Mouse (Mus musculus) lung, embryonic 14.5 days (tissue): Measurements from ENCODE around the gene Adar. TPM values are rescaled to one million over a fixed set of nuclear protein-coding genes. Genes with fewer than 3 reads are reported as not detected.
"Not testable (repeated sequence)": the region's sequence is repeated elsewhere in the genome, so short reads cannot be mapped to it uniquely, and the experiment has no call there.

Experiments
- ATAC-seq: fragments of 200-750 bp; cut with Nextera tagmentation; 2 replicates; pipeline ENCODE4 v1.8.0; 2017; ENCODE audit warnings: mild to moderate bottlenecking, moderate TSS enrichment, moderate library complexity; ENCODE audit not compliant: insufficient read depth
- DNase-seq: peaks from one replicate; pipeline ENCODE4 v3.0.0-alpha.2; 2015
- H3K27ac ChIP-seq: fragments of 300-500 bp; sonication (generic); 2 replicates; pipeline ENCODE4 v1.5.1; 2014; ENCODE audit warnings: low read depth, mild to moderate bottlenecking, moderate library complexity
- H3K27me3 ChIP-seq: fragments of 300-500 bp; sonication (generic); 2 replicates; pipeline ENCODE4 v1.6.1; 2014; ENCODE audit warnings: low read length, control low read depth; ENCODE audit not compliant: insufficient read depth
- H3K36me3 ChIP-seq: fragments of 300-500 bp; sonication (generic); 2 replicates; pipeline ENCODE4 v1.6.1; 2014; ENCODE audit warnings: control low read depth; ENCODE audit not compliant: insufficient read depth
- H3K4me1 ChIP-seq: fragments of 300-500 bp; sonication (generic); 2 replicates; pipeline ENCODE4 v1.6.1; 2014; ENCODE audit warnings: antibody characterized with exemption, control low read depth; ENCODE audit not compliant: insufficient read depth
- H3K4me2 ChIP-seq: fragments of 300-500 bp; sonication (generic); 2 replicates; pipeline ENCODE4 v1.6.1; 2014; ENCODE audit warnings: mild to moderate bottlenecking
- H3K4me3 ChIP-seq: fragments of 300-500 bp; sonication (generic); 2 replicates; pipeline ENCODE4 v1.5.1; 2014; ENCODE audit warnings: low read depth, low read length
- H3K9ac ChIP-seq: fragments of 300-500 bp; sonication (generic); 2 replicates; pipeline ENCODE4 v1.6.1; 2014
- H3K9me3 ChIP-seq: fragments of 300-500 bp; sonication (generic); 2 replicates; pipeline ENCODE4 v1.6.1; 2016; ENCODE audit warnings: low read depth, low read length, control low read depth
- CTCF ChIP-seq: IDR thresholded peaks from 2 replicates; pipeline ENCODE4 v1.5.1; 2016; ENCODE audit warnings: antibody characterized with exemption, low read depth
- WGBS: fragments of 180-500 bp; shearing (Covaris S2); extraction: QIAGEN DNeasy Blood & Tissue Kit; methylation state at CpG from one replicate; pipeline ENCODE4 v1.1.7; 2014; 5-methylcytosine and 5-hydroxymethylcytosine counted together
- polyA plus RNA-seq: library from polyadenylated mRNA; unstranded; fragments of >200 nt; fragmentation: Nextera tagmentation; extraction: Ambion mirVana; gene quantifications from 2 replicates; pipeline ENCODE4 v1.2.1, GENCODE M21; 2014

Gene Adar
- polyA plus RNA-seq, 1 experiment from 2014 or later: 12.8 TPM

DNA sequence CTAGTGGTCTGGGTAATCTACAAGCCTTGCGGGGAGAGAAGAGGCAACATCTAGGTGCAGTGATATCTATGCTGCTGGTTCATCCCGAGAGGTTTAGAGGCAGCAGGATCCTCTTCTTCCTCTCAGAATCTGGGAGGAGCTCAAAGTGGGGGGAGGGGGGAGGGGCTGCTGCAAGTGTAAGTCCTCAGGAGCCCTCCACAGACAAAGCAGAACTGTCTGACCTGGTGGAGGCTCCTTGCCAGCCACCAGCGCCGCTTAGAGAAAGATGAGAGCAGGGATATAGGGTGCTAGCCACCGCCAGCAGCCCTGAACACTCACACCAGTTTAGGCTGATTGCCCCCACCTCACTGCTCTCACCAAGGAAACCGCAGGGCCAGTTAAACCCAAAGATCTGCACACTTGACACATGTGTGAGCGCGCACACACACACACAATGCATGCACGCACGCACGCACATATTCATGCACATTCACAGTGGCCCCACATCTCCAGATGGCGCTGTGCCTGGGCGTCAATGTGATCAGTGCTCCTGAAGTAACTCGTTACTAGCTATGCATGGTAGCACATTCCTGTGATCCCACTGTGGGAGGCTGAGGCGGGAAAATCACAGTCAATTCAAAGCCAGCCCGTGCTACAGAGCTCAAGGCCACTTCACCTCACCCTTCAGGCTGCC is 74.0 kb downstream of the Adar start:
- peak; percentile 19; the same call in 1 of the 2 replicates for TF ChIP-seq CTCF
- Histone ChIP-seq H3K4me1 (no peaks in the 10 kb centered on the region), H3K27me3 (no peaks in the 10 kb centered on the region), H3K4me3 (no peak overlapping the region), H3K36me3 (peaks cover 2% of the 10 kb centered on the region; the same call in 1 of the 2 replicates), H3K27ac (no peak overlapping the region), H3K9me3 (no peaks in the 10 kb centered on the region), H3K9ac (no peak overlapping the region), H3K4me2 (no peak overlapping the region)
- 72% methylated on average over 16 of the region's 16 CpGs for WGBS
- DNase-seq (no peak), ATAC-seq (no peak)

DNA sequence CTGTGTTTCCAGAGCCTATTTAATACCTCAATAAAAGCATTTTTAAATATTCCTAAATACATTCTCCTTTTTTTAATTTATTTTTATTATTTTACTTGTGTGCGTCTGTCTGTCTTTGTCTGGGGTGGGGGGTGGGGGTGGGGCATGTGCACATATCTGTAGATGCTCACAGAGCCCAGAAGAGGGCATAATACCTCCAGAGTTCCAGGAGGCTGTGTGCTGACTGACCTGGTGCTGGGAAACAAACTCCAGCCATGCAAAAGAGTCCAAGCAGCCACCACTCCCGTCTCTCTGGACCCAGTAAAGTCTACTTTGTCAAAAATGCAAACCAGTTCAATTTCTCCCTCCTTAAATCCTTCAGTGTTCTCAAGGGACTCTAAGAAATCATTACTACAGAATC is 79.8 kb downstream of the Adar start:
- no peaks in the 10 kb centered on the region for H3K4me1 ChIP-seq
- no peak overlapping the region for H3K9ac ChIP-seq
- 59% methylated on average over 2 of the region's 2 CpGs for WGBS
- H3K36me3 ChIP-seq: no peaks in the 10 kb centered on the region
- DNase-seq: no peak
- no peak overlapping the region for H3K4me3 ChIP-seq
- H3K27ac ChIP-seq: no peak overlapping the region
- no peak for ATAC-seq
- H3K9me3 ChIP-seq: no peaks in the 10 kb centered on the region
- H3K4me2 ChIP-seq: no peak overlapping the region
- TF ChIP-seq CTCF: no peak
- no peaks in the 10 kb centered on the region for H3K27me3 ChIP-seq

DNA sequence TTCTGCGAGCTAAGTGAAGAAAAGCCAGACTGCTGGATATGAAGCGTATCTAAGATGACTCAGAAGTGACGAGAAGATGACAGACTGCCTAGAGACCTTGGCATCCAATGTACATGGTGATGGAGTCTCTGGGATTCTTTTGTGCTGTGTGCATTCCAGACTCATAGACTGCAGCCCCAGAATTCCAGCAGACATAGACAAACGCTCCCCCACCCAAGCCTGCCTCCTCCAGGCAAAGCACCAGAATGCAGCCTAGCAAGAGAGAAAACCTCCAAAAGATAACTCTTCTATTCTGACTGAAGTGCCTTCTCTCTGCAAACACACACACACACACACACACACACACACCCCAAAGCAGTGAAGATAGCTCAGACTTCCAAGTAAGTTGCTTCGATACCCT is 80.9 kb downstream of the Adar start:
- Histone ChIP-seq H3K4me2 (no peak overlapping the region), H3K9ac (no peak overlapping the region), H3K9me3 (no peaks in the 10 kb centered on the region), H3K27ac (no peak overlapping the region), H3K36me3 (no peaks in the 10 kb centered on the region), H3K4me3 (no peak overlapping the region), H3K27me3 (no peaks in the 10 kb centered on the region), H3K4me1 (no peaks in the 10 kb centered on the region)
- peak; percentile 21; the same call in 1 of the 2 replicates for TF ChIP-seq CTCF
- DNase-seq (no peak), ATAC-seq (no peak)
- 58% methylated on average over 5 of the region's 5 CpGs for WGBS

DNA sequence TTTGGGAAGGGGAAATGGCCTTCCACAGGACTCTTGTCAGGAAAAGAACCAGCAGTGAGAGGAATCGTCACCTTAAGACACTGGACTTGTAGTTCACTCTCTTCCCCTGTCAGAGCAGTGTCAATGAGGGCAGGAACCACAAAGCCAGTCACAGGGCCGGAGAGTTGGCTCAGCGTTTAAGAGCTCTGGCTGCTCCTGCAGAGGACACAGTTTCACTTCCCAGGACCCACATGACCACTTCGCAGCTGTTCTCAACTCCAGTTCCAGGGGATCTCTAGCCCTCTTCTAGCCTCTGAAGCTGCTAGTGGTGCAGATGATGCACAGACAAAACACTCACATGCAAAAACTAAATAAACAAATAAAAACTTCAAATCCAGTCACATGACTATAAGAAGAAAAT is 81.5 kb downstream of the Adar start:
- Histone ChIP-seq H3K9ac (no peak overlapping the region), H3K9me3 (no peaks in the 10 kb centered on the region), H3K4me3 (no peak overlapping the region), H3K4me1 (no peaks in the 10 kb centered on the region), H3K4me2 (no peak overlapping the region), H3K27me3 (no peaks in the 10 kb centered on the region), H3K27ac (no peak overlapping the region), H3K36me3 (no peaks in the 10 kb centered on the region)
- no peak for TF ChIP-seq CTCF
- ATAC-seq: no peak
- peak; percentile 25 for DNase-seq
- 26% methylated on average over 4 of the region's 4 CpGs for WGBS

DNA sequence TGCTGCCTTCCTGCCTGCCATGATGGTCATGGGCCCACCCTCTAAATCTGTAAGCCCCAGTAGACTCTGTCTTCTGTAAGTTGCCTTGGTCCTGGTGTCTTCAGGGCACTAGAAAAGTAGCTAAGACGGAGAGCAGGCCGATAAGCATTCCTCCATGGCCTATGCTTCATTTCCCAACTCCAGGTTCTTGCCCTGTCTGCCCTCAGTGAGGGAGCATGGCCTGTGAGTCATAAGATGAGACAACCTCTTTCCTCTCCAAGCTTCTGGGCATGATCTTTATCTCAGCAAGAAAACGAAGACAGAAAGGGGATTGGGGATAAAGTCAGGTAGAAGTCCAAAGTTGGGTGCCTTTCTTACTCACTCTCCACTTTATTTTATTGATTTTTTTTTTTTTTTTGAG is 83.7 kb downstream of the Adar start:
- no peak overlapping the region for H3K9ac ChIP-seq

DNA sequence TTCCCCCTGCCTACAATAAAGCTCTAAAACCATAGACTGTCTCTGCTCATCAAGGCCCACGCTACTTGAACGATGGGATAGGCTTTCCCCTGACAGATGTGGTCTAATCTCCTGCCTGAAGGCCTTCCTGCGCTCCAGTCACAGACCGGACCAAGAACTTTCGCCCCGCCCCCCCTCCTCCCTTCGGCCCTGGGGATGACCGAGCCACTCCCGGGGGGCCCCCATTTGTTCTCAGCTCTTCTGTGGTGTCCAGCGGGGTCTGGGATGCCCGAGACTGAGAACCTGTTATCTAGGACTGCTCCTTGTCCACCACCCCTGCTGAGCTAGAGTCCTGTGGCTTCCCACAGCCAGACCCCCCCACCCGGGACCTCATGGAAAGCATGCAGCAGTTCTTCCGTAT is 84.7 kb downstream of the Adar start:
- Histone ChIP-seq H3K27ac (no peak overlapping the region), H3K27me3 (no peaks in the 10 kb centered on the region), H3K4me3 (no peak overlapping the region), H3K9ac (no peak overlapping the region), H3K36me3 (no peaks in the 10 kb centered on the region), H3K4me2 (peak overlapping the region; percentile 51), H3K4me1 (no peaks in the 10 kb centered on the region), H3K9me3 (no peaks in the 10 kb centered on the region)
- no peak for ATAC-seq
- WGBS: 4% methylated on average over 13 of the region's 13 CpGs
- no peak for TF ChIP-seq CTCF
- no peak for DNase-seq

More for the DNA sequence above, 83.7 kb downstream of the Adar start:
- no peaks in the 10 kb centered on the region for H3K36me3 ChIP-seq
- H3K27ac ChIP-seq: no peak overlapping the region
- H3K9me3 ChIP-seq: no peaks in the 10 kb centered on the region
- no peak for TF ChIP-seq CTCF
- no peak for DNase-seq
- no peak for ATAC-seq
- no peak overlapping the region for H3K4me3 ChIP-seq
- no peak overlapping the region for H3K4me2 ChIP-seq
- 81% methylated on average over 3 of the region's 3 CpGs for WGBS
- H3K4me1 ChIP-seq: no peaks in the 10 kb centered on the region
- no peaks in the 10 kb centered on the region for H3K27me3 ChIP-seq

DNA sequence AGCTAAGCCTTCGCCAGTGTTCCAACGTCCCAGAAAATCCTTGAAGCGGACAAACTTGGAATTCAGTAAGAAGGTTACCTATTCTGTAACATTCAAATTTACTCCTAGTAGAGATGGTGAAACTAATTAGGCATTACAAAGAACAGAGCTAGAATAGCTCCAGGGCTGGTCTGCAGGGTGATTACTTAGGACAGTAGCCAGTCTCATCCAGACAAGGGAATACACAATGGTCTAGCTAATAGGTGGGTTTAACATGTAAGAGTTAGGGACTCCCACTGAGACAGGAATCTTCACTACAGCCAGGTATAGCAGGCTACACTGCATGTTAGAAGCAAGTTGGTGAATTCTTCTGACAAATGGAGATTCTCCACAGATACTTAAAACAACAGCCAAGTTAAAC is 85.3 kb downstream of the Adar start:
- not testable (repeated sequence) for H3K4me3 ChIP-seq, H3K36me3 ChIP-seq, H3K4me2 ChIP-seq, H3K9ac ChIP-seq, H3K27ac ChIP-seq, H3K9me3 ChIP-seq, ATAC-seq, H3K4me1 ChIP-seq, H3K27me3 ChIP-seq, DNase-seq
- WGBS: 54% methylated on average over 3 of the region's 3 CpGs
